In the genomic region with DNA sequence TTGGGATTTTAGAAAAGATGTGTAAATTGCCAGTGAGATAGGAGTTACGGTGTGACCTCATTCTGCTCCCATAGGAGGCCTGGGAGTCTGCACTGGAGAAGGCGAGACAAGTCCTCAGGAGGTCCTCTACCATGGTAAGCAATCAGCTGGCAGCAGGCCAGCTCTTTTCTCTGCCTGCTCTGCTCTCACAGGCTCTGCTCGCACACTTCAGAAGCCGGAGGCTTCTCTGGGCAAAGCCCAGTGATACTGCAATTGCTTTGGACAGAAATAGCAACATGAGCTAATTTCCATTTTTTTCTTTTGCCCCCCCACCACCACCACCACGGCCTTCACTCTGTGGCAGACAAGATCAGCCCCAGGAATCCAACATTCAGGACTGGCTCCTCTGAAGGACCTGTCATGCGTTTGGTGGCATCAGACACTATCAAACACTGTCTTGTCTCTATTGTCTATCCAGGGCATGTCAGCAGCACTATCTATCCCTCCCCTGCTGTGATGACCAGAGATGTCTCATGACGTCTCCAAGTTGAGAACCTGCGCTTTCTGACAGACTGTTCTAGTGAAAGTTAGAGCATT, we compare ENCODE assay signal across 9 mouse cellular contexts.
DNase-seq lines count a peak whose midpoint lies in the region; ATAC-seq and TF ChIP-seq lines count a peak whose summit lies in the region.
"Had no signal": no experiment of that assay in that cellular context is flagged by ENCODE, and none has a peak within 500 bp of the region (broad histone marks: within the 10 kb centered on the region; RNA-seq: fewer than 3 reads in every experiment).

No protein-coding gene starts in this region.

- 48% methylated on average over 8 of the region's 8 CpGs for WGBS in midbrain, embryonic 14.5 days

- no peaks in the 10 kb centered on the region for H3K36me3 ChIP-seq in midbrain, embryonic 14.5 days (ENCODE audit: control insufficient read depth, insufficient read depth, low read length)

- H3K4me3 ChIP-seq in midbrain, embryonic 14.5 days (replicated peaks; ENCODE audit: low read depth, low read length) = no peak overlapping the region

- no peak overlapping the region for H3K27ac ChIP-seq in midbrain, embryonic 14.5 days (replicated peaks; ENCODE audit: low read depth, low read length)
- H3K27ac ChIP-seq: liver, embryonic 14.5 days had no signal

- H3K4me1 ChIP-seq in midbrain, embryonic 14.5 days (ENCODE audit: control insufficient read depth, insufficient read depth, low read length) = peaks cover 8% of the 10 kb centered on the region; the same call in 1 of the 2 replicates

- no peak overlapping the region for H3K9ac ChIP-seq in midbrain, embryonic 14.5 days (replicated peaks; ENCODE audit: low read length)
- H3K9ac ChIP-seq: liver, embryonic 14.5 days had no signal

- peak; percentile 11 to 25 for DNase-seq in frontal cortex, postnatal 10 days (ENCODE audit: low spot score in 2 of 2)
- DNase-seq in frontal cortex, postnatal 25 days (ENCODE audit: low spot score in 2 of 2) = no peak
- peak; percentile 86 for DNase-seq in brain, embryonic 14.5 days (ENCODE audit: low read depth)
- DNase-seq in forelimb bud, embryonic 11.5 days (ENCODE audit: low read depth, low spot score) = peak; percentile 9
- peak; percentile 42 for DNase-seq in kidney, adult 18-20 months
- peak; percentile 79 for DNase-seq in midbrain, embryonic 14.5 days
- DNase-seq in left cerebral cortex, postnatal 25 days (ENCODE audit: low spot score in 2 of 2) = no peak
- no peak for DNase-seq in left cerebral cortex, adult 11 months (ENCODE audit: low spot score)

- peak; percentile 79 for ATAC-seq in midbrain, embryonic 14.5 days (ENCODE audit: low FRiP score, low TSS enrichment)

- no peaks in the 10 kb centered on the region for H3K27me3 ChIP-seq in midbrain, embryonic 14.5 days (ENCODE audit: control insufficient read depth, insufficient read depth, low read length)

- no peaks in the 10 kb centered on the region for H3K9me3 ChIP-seq in midbrain, embryonic 14.5 days (ENCODE audit: control insufficient read depth, low read length)

- H3K4me2 ChIP-seq in midbrain, embryonic 14.5 days (ENCODE audit: low read length) = no peak overlapping the region

- no peak for TF ChIP-seq POLR2A in brain, embryonic 14.5 days (IDR thresholded peaks at IDR 0.05; ENCODE audit: borderline replicate concordance, extremely low read depth, insufficient read depth, insufficient read length, poor library complexity, severe bottlenecking)

- intact Hi-C loops in left cerebral cortex, postnatal 25 days (cut with DNase I) = no loop called here

- TF ChIP-seq CTCF in brain, embryonic 14.5 days (IDR thresholded peaks at IDR 0.05; ENCODE audit: borderline replicate concordance, extremely low read depth, insufficient read depth, insufficient read length) = no peak

Comparison
In these comparisons a context has a peak if more than half of its experiments do, and no peak if none do; other contexts are left out.
1. DNase-seq: peak in frontal cortex, postnatal 10 days (2 of 2), brain, embryonic 14.5 days (single experiment), forelimb bud, embryonic 11.5 days (single experiment), kidney, adult 18-20 months (single experiment) and midbrain, embryonic 14.5 days (single experiment); none in frontal cortex, postnatal 25 days (0 of 2), left cerebral cortex, postnatal 25 days (0 of 2) and left cerebral cortex, adult 11 months (single experiment).